Mouse (Mus musculus) heart, adult 11 months (tissue): ENCODE results near the gene Lrrc8d.
"Not testable (repeated sequence)": the region's sequence is repeated elsewhere in the genome, so short reads cannot be mapped to it uniquely, and the experiment has no call there.

Experiments
- DNase-seq: peaks from one replicate; pipeline ENCODE4 v3.0.0; 2022

The Lrrc8d gene

DNA sequence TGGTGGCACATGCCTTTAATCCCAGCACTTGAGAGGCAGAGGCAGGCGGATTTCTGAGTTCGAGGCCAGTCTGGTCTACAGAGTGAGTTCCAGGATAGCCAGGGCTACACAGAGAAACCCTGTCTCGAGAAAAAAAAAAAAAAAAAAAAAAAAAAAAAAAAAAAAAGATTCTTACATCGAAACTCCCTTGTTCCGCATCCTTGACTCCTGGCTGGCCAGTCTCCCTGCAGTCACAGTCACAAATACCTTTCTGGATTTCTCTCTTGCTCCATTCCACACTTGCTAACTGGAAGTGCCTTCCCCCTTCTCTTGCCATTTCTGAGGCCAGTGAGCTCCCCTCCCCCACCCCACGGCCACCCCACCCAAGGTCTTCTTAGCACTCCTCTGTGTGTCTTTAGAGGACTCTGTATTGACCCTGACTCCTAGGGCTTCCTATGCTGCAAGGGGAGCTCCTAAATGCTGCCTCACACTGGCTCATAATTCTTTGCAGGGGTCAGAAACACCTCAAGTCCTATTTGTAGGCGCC is 13.9 kb upstream of the Lrrc8d start:
- not testable (repeated sequence) for DNase-seq

DNA sequence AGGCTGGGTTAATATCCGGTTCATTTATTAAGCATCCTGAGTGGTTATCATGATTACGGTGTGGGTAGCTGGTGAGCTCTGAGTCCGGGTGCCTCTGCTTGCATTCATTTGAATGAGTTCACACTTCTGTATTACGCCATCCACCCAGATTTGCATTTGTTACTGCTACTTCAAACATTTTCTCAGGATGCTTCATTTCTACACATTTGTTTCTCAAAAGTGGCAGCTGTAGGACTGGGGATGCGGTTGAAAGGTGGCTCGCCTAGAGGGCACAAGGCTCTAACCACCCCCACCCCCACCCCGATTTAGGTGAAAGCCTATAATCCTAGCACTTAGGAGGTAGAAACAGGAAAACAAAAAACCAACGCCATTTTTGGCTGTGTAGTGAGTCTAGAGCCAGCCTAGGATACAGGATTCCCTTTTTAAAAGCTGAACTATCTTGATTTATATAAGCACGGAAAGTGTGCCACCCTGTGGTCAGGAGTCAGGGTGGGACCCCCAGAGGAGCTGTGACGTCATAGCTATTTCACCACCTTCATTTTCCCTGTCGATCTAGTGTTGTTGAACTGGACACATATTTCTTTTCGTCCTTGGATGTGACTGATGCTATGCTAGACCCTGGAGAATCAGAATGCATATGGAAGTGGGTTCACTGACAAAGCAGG is 13.3 kb upstream of the Lrrc8d start:
- no peak for DNase-seq

DNA sequence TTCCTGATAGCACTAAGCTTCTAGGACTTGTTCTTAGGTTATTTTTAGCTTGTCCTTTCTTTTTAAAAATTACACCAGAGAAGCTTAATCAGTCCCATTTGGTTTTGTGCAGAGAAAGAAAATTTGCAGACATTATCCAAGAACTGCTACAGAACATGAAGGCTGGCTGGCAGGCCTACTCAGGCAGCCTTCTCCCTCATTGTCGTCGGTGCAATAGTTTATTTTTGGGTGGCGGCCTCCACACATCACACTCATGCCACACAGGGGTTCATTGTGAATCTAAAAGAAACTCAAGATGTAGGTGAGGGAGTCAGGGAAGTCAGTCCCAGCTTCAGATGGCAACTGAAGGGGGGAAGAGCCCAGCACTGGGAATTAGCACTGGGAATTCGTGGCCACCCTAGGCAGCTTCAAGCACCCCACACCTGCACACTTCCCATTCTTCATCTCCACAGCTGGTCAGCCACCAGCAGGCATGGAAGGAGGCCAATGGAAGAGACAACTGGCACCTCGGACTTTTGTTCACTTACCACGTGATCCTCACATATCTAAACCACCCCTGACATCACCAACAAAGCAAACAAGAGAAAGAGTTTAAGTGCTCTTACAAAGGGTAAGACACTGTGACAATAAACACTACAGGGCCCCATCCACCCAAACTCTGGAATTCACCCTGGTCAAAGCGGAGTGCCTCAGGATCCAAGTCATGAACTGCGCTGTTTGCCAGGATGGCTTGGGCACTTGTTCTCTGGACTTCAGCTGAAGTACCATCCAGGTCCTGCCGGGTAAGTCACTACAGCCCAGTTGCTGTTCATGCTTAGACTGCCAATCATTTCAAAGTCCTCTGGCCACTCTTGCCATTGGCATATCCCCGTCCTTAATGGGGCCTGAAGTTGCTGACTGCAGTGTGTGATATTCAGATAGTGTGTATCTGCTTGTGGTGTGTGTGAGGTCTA is 9.0 kb upstream of the Lrrc8d start:
- no peak for DNase-seq

DNA sequence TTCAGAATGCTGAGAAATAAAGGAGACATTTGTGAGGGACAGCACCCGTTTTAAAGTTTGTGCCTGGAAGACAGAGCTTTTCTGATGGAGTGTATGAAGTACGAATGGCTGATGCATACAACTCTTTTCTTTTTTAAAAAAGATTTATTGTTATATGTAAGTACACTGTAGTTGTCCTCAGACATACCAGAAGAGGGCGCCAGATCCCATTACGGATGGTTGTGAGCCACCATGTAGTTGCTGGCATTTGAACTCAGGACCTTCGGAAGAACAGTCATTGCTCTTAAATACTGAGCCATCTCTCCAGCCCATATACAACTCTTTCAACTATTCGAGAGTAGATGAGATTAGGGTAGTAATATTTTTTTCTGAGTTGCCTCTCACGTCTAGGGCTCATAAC is 8.1 kb upstream of the Lrrc8d start:
- DNase-seq, result no peak

DNA sequence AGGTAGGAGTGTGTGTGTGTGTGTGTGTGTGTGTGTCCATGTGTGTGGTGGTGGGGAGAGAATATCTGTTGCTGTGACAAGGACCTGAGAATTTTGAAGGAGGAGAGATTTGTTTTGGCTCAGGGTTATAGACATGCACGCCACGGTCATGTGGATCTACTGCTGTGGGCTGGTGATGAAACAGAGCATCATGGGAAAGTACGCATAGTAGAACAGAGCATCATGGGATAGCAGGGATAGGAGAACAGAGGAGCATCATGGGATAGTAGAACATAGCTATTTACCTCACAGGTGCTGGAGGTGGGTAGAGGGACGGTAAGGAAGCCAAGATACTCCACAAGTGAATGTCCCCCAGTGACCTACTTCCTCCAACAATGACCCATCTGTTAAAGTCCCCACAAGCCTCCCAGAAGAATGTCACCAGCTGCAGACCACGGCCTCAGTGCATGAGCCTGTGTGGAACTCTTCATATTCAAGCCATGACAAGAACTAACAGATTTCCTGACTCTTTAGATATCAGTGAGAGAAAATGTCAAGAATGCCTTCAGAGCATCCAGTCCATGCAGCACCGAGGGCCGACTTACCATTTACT is 5.3 kb upstream of the Lrrc8d start:
- DNase-seq, result no peak

- DNase-seq, result peak; percentile 91
These were observed 3.7 kb upstream of the Lrrc8d start for GRCm38 (mm10) chr5:105696049-105696448.

GRCm38 (mm10) chr5:105697886-105698285 is 1.9 kb upstream of the Lrrc8d start:
- DNase-seq, result no peak

- peak; percentile 95 for DNase-seq
These were observed 1.1 kb upstream of the Lrrc8d start for GRCm38 (mm10) chr5:105698694-105699093.

DNA sequence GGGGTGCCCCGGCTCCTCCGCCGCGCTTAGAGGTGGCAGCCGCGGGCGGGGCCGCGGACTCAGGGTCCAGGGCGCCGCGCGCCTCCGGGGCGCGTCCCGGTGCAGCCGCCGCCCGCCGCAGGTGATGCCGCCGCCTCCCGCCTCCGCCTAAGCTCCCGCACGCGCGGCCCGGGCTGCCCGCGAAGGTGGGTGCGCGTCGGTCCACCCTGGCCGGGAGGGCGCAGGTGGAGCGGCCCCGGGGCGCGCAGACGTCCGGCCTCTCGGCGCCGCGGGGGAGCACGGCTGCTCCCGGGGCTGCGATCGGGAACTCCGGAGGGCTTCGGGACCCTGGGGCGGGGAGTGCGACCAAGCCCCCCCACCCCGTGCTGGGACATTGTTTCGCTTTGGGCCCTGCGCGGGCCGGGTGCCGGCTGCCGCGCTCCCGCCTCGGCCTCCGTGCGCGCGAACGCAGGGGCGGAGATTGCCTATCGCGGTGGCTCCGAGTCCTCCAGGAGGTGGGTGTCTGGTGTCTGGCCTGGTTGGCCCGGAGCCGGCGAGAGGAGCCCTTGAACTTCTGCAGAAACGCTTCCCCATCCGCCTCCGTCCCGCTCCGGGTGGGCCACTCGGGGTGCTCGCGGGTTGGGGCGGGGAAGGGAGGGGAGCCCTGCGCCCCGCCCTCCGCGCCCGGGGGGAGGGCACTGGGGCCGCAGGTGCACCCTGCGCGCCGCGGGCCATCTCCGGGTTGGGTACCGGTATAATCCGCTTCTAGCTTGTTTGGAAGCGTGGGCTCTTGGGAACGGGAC is 492 bp downstream of the Lrrc8d start:
- DNase-seq, result peak; percentile 99

DNA sequence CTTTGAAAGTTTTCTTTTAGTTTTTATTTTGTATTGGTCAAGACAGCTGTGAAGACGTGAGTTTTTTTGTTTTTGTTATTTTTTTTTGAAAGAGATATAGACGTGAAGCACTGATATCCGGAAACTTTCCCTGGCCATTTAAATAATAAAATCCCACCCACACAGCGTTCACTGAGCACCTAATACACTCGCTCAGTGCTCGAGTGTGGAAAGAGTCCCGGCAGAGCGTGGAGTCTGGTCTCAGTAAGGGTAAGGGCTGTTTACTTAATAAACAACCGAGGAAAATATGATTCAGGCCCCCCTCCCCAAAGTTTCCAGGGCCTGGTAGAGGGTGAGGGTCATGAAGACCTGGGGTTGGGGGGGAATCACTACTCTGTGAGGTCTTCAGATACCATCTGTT is 1.6 kb downstream of the Lrrc8d start:
- no peak for DNase-seq

DNA sequence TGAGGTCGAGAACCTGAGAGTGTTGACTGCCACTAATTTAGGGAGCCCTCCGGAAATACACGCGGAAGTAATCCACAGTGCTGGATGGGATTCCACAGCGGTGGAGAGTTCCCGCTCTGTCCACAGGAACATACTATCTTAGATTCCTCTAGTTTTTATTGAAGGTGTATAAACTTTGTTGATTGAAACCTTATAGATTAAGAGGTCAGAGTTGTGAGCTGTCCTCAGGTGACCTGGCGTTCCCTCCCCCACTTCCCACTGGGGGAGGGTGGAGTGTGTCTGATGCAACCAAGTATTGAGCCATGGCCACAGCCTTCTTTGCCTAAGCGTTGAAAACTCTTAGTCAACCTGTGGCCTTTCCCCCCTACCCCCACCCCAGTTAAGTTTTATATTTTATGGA is 2.1 kb downstream of the Lrrc8d start:
- peak; percentile 92 for DNase-seq

DNA sequence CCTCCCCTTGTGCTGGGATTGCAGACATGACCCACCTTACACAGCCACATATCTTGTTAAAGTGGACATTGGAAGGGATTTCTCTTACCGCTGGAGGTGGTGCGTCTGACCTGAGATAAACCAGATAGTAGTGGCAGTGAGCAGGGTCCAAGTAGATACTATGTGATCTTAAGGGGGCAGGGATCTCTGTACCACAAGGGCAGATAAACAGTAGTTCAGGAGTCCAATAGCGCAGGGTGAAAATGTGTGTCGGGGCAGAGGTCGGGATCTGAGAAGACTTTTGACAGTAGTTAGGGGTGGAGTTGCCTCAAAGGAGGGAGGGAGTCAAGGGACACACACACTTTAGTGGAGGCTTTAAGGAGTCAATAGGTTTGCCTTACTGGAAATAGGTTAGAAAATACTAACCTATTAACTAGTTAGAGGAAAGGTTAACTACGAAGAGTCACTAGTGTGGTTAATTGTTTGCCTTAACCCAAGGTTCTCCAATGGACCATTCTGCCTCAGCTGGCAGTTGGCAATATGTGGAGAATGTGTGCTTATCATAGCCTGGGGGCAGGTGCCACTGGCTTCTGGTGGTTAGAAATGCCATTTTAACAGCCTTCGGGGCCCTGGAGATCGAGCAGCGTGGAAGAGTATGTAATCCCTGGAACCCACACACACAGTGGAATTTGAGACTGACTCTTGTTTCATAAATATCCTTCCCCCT is 3.0 kb downstream of the Lrrc8d start:
- DNase-seq, result peak; percentile 90

DNA sequence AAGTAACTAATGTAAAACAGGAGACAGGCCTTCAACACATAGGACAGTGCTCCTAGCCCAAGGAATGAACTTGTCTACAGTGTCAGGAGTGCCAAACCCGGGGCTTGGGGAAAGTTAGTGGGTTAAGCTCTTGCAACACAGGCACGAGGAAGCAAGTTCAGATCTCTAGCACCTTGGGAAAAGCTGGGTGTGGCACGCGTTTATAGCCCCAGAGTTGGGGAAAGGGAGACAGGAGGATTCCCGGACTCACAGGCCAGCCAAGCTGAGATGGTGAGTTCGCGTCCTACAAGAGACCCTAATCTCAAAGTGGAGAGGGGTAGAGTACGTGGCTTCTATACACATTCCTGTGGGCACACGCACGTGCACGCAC is 3.5 kb downstream of the Lrrc8d start:
- DNase-seq, result no peak

DNA sequence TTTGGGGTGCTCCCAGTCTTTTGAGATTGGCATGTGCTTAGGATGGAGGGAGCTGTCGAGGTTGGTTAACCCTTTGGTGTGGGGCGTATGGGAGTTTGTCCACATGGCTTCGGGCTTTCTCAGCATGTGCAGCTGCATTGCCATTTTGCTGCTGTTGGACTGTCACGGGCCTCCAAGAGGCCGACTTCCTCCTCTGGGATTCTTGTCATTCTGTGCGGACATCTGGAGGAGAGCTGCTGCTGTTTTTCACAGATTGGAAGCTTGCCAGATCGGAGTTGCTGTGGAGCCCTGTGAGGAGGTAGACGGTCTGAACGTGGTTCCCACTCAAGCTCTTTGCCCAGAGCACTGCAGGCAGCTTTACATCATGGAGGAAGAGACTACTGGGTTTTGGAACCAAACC is 4.8 kb downstream of the Lrrc8d start:
- DNase-seq, result peak; percentile 96

DNA sequence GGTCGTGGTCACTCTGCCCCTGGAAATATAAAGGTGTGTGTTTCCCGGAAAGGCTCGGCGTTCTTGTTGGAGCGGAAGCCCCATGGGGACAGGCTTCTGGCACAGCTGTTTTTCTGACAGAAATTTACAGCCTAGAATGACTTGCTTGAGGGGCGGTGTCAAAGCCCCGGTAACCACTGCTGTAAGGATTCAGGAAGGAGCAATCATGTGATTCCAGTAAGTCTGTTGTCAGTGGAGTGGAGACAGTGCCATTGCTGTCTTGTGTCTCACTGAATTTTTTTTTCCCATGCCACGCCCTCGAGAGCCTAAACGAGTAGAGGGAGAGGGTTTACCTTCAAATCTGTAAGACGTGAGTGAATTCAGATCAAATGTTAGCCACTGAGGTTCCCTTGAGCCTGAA is 6.9 kb downstream of the Lrrc8d start:
- DNase-seq, result peak; percentile 93

DNA sequence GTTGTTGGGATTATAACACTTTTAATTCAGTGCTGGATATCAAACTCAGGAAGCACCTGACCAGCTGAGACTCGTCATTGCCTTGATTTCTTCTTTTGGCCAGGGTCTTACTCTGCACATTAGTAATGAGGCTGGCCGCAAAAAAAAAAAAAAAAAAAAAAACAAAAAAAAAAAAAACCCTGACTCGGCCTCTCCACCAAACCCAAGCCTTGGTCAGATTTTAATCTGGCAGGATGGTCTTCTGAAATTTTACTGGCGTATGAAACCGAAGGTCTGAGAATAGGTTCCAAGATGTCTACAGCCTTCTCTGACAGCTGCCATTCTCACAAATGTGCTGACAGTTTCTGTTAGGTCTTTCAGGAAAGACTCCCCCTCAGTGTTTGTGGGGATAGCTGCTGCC is 8.5 kb downstream of the Lrrc8d start:
- DNase-seq, result no peak

DNA sequence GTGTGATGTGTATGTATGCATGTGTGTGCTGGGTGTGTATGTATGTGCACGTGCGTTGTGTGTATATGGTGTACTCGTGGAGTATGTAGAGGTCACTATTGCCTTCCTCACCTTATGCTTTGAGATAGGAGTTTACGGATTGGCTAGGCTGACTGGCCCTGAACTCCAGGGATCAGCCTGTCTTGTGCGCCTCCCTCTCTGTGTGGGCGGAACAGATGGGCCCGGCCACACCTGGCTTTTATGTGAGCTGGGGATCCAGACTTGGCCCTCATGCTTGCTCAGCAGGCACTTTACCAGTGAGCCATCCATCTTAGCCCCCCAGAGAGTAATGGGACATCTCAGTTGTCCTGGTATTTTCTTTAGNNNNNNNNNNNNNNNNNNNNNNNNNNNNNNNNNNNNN is 10.7 kb downstream of the Lrrc8d start:
- DNase-seq, result no peak

GRCm38 (mm10) chr5:105714446-105714845 is 14.7 kb downstream of the Lrrc8d start:
- DNase-seq, result no peak

DNA sequence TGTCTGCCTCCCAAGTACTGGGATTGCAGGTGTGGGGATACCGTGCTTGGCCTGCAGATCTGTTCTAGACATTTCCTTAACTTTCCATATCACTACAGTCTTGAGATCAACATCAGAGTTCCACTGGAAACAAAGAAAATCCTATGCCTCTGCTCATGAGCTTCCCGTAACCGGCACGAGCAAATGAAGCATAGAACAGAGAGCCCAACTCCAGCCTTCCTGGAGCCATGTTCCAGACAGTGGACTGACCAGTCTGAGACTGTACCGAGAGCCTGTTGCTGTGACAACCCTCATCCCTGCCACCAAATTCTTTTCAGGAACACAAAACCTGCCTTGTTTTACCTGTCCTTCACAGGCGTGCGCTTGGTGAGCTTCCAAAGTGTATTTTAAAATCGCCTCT is 15.3 kb downstream of the Lrrc8d start:
- DNase-seq, result no peak

DNA sequence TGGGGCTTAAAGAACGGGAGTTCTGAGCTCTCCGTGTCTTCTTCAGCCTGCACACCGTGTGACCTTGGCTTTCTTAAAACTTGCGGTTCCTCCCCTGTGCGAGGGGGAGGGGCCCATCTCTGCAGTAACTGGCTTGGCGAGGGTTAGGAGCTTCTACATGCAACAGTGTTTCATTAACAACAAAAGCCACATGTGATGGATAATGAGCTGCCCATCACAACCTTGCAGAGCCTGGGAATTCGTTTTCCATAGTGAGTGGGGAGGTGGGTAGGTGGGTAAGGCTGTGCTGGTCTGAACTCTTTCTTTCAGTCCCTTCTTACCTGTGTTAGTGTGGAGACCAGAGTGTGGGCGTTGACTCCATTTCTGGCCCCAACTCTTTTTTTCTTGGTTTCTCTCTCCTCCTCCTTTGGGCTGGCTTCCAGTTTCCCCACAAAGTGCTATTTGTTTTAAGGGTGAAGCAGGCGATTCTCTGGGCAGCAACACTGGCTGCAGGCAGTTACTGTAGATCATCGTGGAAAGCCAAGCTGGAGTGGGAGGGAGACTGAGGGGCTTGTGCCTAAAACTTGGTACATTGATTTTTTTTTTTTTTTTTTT is 15.9 kb downstream of the Lrrc8d start:
- no peak for DNase-seq

DNA sequence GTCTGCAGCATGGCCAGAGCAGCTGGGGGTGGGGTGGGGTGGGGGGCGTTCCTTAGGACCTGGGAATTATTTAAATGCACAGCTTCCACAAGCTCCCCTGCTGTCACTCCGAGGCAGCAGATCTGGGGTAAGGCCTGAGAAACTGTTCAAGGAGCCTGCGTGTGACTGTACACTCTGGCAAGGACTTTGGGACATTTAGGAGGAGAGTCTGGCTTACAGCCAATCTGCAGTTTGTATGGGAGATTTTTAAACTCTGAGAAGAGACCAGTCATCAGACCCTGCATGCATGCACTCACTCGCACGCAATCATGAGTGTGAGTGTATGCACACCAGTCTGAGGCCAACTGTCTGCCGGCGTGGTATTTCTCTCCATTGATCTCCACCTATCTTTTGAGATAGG is 17.5 kb downstream of the Lrrc8d start:
- DNase-seq, result no peak

DNA sequence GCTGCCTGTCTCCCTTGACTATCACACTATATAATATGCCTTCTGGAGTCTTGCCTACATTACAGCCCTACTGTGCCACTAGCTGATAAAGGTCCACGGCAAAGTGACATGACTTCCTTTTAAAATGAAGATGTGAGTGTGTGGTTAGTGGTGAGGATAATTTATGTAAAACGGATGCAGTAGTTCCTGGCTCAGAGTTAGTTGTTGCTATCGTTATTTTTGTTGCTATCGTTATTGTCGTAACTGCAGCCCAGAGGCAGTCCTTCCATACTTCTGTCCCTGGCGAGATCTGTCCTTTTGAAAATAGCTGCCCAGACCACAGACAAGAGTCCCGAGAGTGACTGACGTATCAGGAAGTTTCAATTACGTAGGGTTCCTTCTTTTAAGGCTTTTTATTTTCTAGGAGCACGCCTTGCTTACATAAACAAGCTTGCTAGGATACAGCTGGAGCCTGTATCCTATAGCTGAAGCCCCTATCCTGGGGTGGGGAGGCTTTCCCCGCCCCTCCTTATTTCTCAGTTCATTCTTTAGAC is 18.4 kb downstream of the Lrrc8d start:
- peak; percentile 95 for DNase-seq
